In genomic region chr3:130541541-130541940, GRCm38 (mm10) we compare ENCODE assay signal across 32 mouse cellular contexts.
"Had no signal": no experiment of that assay in that cellular context is flagged by ENCODE, and none has a peak within 500 bp of the region (broad histone marks: within the 10 kb centered on the region; RNA-seq: fewer than 3 reads in every experiment).

No protein-coding gene starts in this region.

- H3K4me3 ChIP-seq: limb, embryonic 10.5 days; limb, embryonic 12.5 days; limb, embryonic 13.5 days; limb, embryonic 15.5 days; liver, embryonic 12.5 days; liver, embryonic 13.5 days; liver, embryonic 15.5 days; lung, embryonic 15.5 days; megakaryocyte, embryonic 14.5 days; midbrain, embryonic 10.5 days; midbrain, embryonic 12.5 days; midbrain, embryonic 13.5 days; midbrain, embryonic 15.5 days; myocyte; neural tube, embryonic 12.5 days had no signal

- ATAC-seq: liver, embryonic 12.5 days; liver, postnatal 0 days; lung, postnatal 0 days; midbrain, embryonic 13.5 days; midbrain, embryonic 15.5 days; midbrain, embryonic 16.5 days had no signal

- H3K9ac ChIP-seq: limb, embryonic 12.5 days; limb, embryonic 13.5 days; limb, embryonic 15.5 days; liver, embryonic 12.5 days; liver, embryonic 13.5 days; liver, embryonic 14.5 days; liver, embryonic 15.5 days; liver, postnatal 0 days; lung, embryonic 14.5 days; lung, embryonic 15.5 days; midbrain, embryonic 12.5 days; midbrain, embryonic 13.5 days; midbrain, embryonic 15.5 days; neural tube, embryonic 12.5 days had no signal

- H3K9me3 ChIP-seq: limb, embryonic 10.5 days; limb, embryonic 12.5 days; limb, embryonic 13.5 days; limb, embryonic 15.5 days; liver, embryonic 12.5 days; liver, embryonic 13.5 days; liver, embryonic 15.5 days; lung, embryonic 15.5 days; midbrain, embryonic 10.5 days; midbrain, embryonic 12.5 days; midbrain, embryonic 13.5 days; midbrain, embryonic 15.5 days; neural tube, embryonic 12.5 days had no signal

- H3K27ac ChIP-seq: limb, embryonic 10.5 days; limb, embryonic 12.5 days; limb, embryonic 13.5 days; limb, embryonic 15.5 days; liver, embryonic 12.5 days; liver, embryonic 13.5 days; liver, embryonic 14.5 days; liver, embryonic 15.5 days; lung, embryonic 15.5 days; macrophage; midbrain, embryonic 10.5 days; midbrain, embryonic 12.5 days; midbrain, embryonic 13.5 days; midbrain, embryonic 15.5 days; neural tube, embryonic 12.5 days had no signal

- H3K36me3 ChIP-seq: limb, embryonic 10.5 days; limb, embryonic 12.5 days; limb, embryonic 13.5 days; limb, embryonic 15.5 days; liver, embryonic 12.5 days; liver, embryonic 13.5 days; liver, embryonic 15.5 days; lung, embryonic 15.5 days; midbrain, embryonic 10.5 days; midbrain, embryonic 12.5 days; midbrain, embryonic 13.5 days; midbrain, embryonic 15.5 days; neural tube, embryonic 12.5 days had no signal

- DNase-seq: left cerebral cortex, postnatal 4 days; liver; liver, embryonic 13.5 days; liver, postnatal 0 days; lung, adult 18-20 months; lung, adult 2 months; lung, embryonic 14.5 days; lung, postnatal 10 days; lung, postnatal 14 days; lung, postnatal 36 days; lung, postnatal 4 days; midbrain, embryonic 14.5 days had no signal

- H3K27me3 ChIP-seq: limb, embryonic 12.5 days; limb, embryonic 13.5 days; limb, embryonic 15.5 days; liver, embryonic 12.5 days; liver, embryonic 13.5 days; liver, embryonic 15.5 days; lung, embryonic 15.5 days; megakaryocyte, embryonic 14.5 days; midbrain, embryonic 12.5 days; midbrain, embryonic 13.5 days; midbrain, embryonic 15.5 days; neural tube, embryonic 12.5 days had no signal

- H3K4me2 ChIP-seq: limb, embryonic 12.5 days; limb, embryonic 13.5 days; limb, embryonic 15.5 days; liver, embryonic 11.5 days; liver, embryonic 12.5 days; liver, embryonic 13.5 days; liver, embryonic 15.5 days; lung, embryonic 14.5 days; lung, embryonic 15.5 days; midbrain, embryonic 11.5 days; midbrain, embryonic 12.5 days; midbrain, embryonic 13.5 days; midbrain, embryonic 15.5 days; neural tube, embryonic 12.5 days had no signal

- H3K4me1 ChIP-seq: limb, embryonic 12.5 days; limb, embryonic 13.5 days; limb, embryonic 15.5 days; liver, embryonic 12.5 days; liver, embryonic 13.5 days; liver, embryonic 15.5 days; lung, embryonic 15.5 days; megakaryocyte, embryonic 14.5 days; midbrain, embryonic 10.5 days; midbrain, embryonic 12.5 days; midbrain, embryonic 13.5 days; midbrain, embryonic 15.5 days; neural tube, embryonic 12.5 days had no signal
